Mouse (Mus musculus) embryonic stem cell, embryonic (primary cell): Measurements from ENCODE around the gene Ppp1r12b.

Experiments
- CTCF ChIA-PET, 4 experiments: fragments of 300-600 bp in 2 of 4; fragments of 350-600 bp in 2 of 4; sonication (Branson Sonifier 250); formaldehyde crosslinking; loops; one replicate each; lab custom pipeline; 2022; ENCODE audit warnings: inconsistent platforms in 2 of 4; lab: Charles Lee
- POLR2A ChIA-PET, 4 experiments: fragments of 300-600 bp in 2 of 4; fragments of 350-600 bp in 2 of 4; sonication (Branson Sonifier 250); formaldehyde crosslinking; loops; one replicate each; lab custom pipeline; 2022; ENCODE audit warnings: antibody characterized with exemption in 4 of 4, inconsistent platforms in 1 of 4; lab: Charles Lee

Ppp1r12b gene

DNA sequence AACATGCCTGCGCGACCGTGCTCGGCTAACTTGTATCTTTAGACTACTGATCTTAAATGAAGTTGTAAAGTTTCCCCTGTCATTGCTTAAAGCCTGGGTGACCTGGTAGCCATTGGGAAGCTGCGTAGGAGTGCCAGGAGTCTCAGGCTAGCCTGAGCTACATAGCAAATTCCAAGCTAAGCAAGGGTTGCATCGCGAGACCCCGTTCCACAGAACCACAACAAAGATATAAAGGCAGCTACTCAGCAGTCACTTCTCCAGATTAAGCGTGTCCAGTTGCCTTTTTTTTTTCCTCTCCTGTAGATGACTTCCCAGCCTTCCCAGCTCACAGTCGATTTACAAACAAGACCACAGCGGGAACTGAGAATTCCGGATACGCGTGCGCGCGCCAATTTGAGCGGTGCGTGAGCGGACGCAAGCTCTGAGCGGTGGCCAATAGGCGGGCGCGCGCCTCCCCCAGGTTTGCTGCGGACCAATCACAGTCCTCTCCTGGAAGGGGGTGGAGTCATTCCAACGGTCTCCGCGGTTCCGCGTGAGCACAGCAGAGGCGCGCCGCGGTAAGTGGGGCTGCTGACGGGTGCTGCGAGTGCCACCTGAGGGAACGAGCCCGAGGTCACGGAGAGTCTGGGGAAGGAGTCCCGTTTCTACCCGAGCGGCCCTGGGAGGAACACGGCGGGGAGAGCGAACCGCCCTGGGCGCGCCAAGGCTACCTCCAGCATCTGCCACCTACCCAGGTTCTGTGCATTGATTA lies 6.5 kb upstream of the Ppp1r12b start, which contains the start of gene Ube2t:
Gene Ube2t, plus strand, starts transcription at position 513 of the 751 bp plus-strand sequence.
- POLR2A ChIA-PET: interaction anchor here (0.5 to 3.1 kb wide), 81 partner anchors 8 to 1295 kb away, joined by 3 to 17 read pairs (median 4); partner anchors contain the start of genes Adipor1 (in 1 of the 4), Arl8a (in 1 of the 4), Elf3 (in 1 of the 4) and Klhl12 (in 1 of the 4)
- CTCF ChIA-PET: interaction anchor here (0.5 to 1.9 kb wide), 30 partner anchors 13 to 1107 kb away, joined by 3 to 13 read pairs (median 4); no protein-coding TSS in a partner anchor

DNA sequence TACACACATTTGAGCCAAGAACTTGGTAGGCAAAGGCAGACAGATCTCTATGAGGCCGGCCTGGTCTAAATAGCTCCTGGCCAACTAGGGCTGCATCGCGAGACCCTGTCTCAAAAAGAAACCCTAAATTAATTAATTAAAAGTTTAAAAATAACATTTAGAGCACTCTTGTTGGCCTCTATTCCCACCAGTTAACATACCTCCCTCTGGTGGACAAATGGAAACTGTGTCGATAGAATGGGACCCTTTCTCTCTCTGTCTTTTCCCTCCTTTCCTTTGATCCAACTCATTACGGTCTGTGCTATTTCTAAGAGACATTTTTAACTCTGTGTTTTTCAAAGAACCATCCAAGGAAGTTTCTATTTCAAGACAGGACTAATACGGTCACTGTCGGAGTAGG lies 4.9 kb upstream of the Ppp1r12b start:
- ChIA-PET CTCF (interaction anchor here in 2 of 4 experiments (0.8 to 1.9 kb wide), 2 partner anchors 146 to 150 kb away, joined by 3 to 12 read pairs; no protein-coding TSS in a partner anchor), POLR2A (interaction anchor here in 2 of 4 experiments (0.7 to 3.1 kb wide), 12 partner anchors 10 to 322 kb away, joined by 3 to 17 read pairs (median 4); partner anchors contain the start of gene Lgr6 (in 1 of the 2))

DNA sequence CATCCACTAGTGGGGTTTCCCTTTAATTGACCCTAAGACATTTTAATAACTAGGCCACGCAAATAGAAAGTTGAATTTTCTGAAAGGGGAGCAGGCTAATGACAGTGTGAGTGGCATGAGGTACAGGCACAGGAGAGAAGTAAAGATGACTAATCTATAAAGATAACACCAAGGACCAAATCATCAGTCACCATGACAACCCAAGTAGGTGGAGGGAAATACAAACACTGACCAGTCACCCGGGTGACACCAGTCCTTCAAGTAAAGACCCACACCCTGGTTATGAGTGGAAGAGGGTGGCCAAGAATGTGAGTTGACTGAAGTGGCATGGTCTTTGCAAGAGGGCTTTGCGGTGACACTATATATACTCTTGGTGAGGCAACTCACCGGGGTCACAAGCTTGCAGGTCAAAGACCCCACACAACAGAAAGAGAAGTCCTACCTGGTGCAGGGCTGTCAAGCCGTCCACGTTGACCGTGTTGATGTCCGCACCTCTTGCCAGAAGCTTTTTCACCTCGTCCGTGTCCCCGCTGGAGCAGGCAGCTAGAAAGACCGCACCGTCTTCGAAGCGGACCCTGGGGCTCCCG lies 599 bp downstream of the Ppp1r12b start:
- CTCF ChIA-PET: interaction anchor here in 3 of 4 experiments (0.8 to 1.2 kb wide), 7 partner anchors 34 to 460 kb away, joined by 3 to 6 read pairs (median 4); no protein-coding TSS in a partner anchor
- POLR2A ChIA-PET: interaction anchor here (0.6 to 1.7 kb wide), 30 partner anchors 8 to 547 kb away, joined by 3 to 15 read pairs (median 5); partner anchors contain the start of genes Lgr6 (in 2 of the 4), Adipor1 (in 1 of the 4), Elf3 (in 1 of the 4) and Ube2t (in 1 of the 4)

- CTCF ChIA-PET: no interaction called here
- POLR2A ChIA-PET: interaction anchor here in 2 of 4 experiments (1.0 to 3.4 kb wide), 2 partner anchors 12 kb away, joined by 3 to 16 read pairs; partner anchors contain the start of gene Ube2t (in 2 of the 2)
Measured at GRCm38 (mm10) chr1:134949946-134950345, 5.8 kb downstream of the Ppp1r12b start.

GRCm38 (mm10) chr1:134947590-134947989 lies 8.2 kb downstream of the Ppp1r12b start:
- ChIA-PET CTCF (interaction anchor here in 3 of 4 experiments (0.5 to 1.2 kb wide), 4 partner anchors 11 to 237 kb away, joined by 3 to 7 read pairs (median 4); no protein-coding TSS in a partner anchor), POLR2A (interaction anchor here in 3 of 4 experiments (0.5 to 3.1 kb wide), 9 partner anchors 8 to 184 kb away, joined by 3 to 13 read pairs (median 4); partner anchors contain the start of genes Ppp1r12b (in 3 of the 3) and Ube2t (in 1 of the 3))

DNA sequence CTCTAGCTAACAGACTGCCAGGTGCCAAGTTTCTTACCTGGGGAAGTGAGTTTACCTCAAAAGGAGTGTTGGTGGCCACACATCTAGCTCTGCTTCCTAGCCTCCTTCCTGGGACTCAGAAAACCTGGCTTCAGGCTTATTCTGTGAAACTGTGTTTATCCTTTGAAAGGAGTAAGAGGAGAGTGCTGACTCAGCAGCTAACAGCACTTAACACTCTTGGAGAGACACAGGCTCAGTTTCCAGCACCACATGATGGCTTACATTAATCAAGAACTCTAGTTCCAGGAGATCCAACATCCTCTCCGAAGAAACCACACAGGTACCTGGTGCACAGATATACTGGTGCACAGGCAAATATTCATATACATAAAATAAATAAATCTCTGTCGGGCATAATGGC lies 12.8 kb downstream of the Ppp1r12b start:
- ChIA-PET POLR2A (interaction anchor here in 1 of 4 experiments (1.6 kb wide), 1 partner anchor 13 kb away, joined by 7 read pairs; the partner anchor contains the start of gene Ppp1r12b), CTCF (interaction anchor here in 1 of 4 experiments (1.2 kb wide), 1 partner anchor 269 kb away, joined by 3 read pairs; no protein-coding TSS in a partner anchor)

DNA sequence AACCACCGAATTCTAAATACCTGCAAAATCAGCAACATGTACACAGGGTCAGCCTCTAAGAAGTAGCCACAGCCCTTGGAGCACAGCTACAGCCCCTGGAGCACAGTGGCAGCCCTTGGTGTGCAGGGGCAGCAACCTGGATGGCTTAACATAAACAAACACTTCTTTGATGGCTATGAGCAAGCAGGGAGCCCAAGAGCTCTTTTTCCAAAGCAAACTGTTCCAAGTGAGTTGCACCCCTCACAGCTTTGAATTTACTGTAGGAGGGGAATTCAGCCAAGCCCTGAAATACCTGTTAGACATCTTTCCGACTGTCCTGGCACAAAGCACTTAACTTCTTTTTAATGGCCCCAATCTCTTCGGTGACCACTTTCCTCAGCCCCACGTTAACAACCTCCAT lies 14.9 kb downstream of the Ppp1r12b start:
- ChIA-PET POLR2A (interaction anchor here in 3 of 4 experiments (0.6 to 2.3 kb wide), 7 partner anchors 11 to 725 kb away, joined by 3 to 14 read pairs (median 11); partner anchors contain the start of genes Ppp1r12b (in 2 of the 3) and Ube2t (in 2 of the 3)), CTCF (interaction anchor here in 2 of 4 experiments (0.8 to 1.9 kb wide), 3 partner anchors 14 to 172 kb away, joined by 3 to 7 read pairs (median 4); partner anchors contain the start of gene Ube2t (in 1 of the 2))

- ChIA-PET CTCF (no interaction called here), POLR2A (interaction anchor here in 3 of 4 experiments (1.4 to 3.5 kb wide), 4 partner anchors 9 to 24 kb away, joined by 3 to 15 read pairs (median 9); partner anchors contain the start of genes Ube2t (in 2 of the 3) and Ppp1r12b (in 1 of the 3))
Measured at GRCm38 (mm10) chr1:134938233-134938632, 17.5 kb downstream of the Ppp1r12b start.

- ChIA-PET CTCF (interaction anchor here in 3 of 4 experiments (0.5 to 0.8 kb wide), 3 partner anchors 10 to 25 kb away, joined by 4 to 5 read pairs (median 4); no protein-coding TSS in a partner anchor), POLR2A (interaction anchor here in 3 of 4 experiments (0.6 to 3.5 kb wide), 10 partner anchors 11 to 485 kb away, joined by 3 to 15 read pairs (median 5); partner anchors contain the start of genes Ppp1r12b (in 2 of the 3) and Ube2t (in 2 of the 3))
Measured at GRCm38 (mm10) chr1:134936335-134936734, 19.4 kb downstream of the Ppp1r12b start.

GRCm38 (mm10) chr1:134932431-134932830 lies 23.3 kb downstream of the Ppp1r12b start:
- ChIA-PET POLR2A (no interaction called here), CTCF (no interaction called here)

DNA sequence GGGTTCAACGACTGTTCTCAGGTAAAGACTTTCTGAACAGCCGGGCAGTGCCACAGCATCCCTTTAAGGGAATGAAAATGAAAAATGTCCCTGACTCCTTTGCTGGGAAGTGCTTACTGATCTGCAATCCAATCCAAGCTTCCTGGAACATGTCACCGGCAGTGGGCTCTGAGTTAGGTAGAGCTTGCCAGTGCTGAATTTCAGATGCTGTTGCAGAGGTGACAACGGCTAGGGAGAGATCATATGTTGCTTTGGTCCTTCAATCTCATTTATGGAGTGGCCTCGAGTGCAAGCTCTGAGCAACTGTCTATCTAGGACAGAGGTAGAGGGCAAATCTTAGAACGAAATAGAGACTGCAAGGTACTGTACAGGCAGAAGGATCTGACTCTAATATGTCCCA lies 36.7 kb downstream of the Ppp1r12b start:
- ChIA-PET POLR2A (interaction anchor here in 1 of 4 experiments (0.6 to 1.3 kb wide), 3 partner anchors 10 to 56 kb away, joined by 3 read pairs; no protein-coding TSS in a partner anchor), CTCF (interaction anchor here in 2 of 4 experiments (0.6 to 0.7 kb wide), 2 partner anchors 12 to 50 kb away, joined by 3 read pairs; no protein-coding TSS in a partner anchor)

DNA sequence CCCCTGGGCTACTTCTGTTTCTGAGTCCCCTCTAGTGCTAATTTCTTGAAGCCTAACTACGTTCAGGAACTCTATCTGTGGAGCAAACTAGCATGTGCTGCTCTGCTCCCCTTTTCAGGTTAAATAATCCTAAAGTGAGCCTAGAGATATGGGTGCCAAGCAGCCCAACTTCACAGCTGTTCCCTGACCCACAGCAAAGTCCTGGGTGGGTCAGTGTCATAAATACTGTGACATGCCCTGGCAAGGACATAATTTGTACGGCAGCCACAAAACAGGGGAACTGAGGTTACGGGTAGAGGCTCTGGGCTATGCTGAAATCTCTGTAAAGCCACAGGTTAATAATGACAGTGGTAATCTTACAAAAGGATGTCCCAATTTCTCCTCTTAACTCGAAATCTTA lies 40.3 kb downstream of the Ppp1r12b start:
- ChIA-PET CTCF (no interaction called here), POLR2A (interaction anchor here in 1 of 4 experiments (1.0 kb wide), 1 partner anchor 10 kb away, joined by 3 read pairs; no protein-coding TSS in a partner anchor)

DNA sequence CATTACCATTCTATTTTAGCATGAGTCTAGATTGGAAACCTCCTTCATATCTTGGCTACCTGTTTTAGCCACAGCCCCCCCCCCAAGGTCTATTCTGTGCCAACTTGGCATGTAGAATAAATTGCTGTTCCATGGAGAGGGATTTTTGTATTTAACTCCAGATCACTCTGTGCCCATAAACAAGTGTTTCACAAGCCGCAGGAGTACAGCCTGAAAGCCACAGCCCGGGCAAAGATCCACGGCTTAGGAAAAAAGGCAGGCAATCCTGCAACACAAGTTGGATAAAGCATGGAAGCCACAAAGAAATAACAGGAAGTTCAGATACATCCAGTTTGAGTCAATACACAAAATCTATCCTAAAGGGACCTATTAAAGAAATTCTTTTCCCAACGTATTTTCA lies 42.2 kb downstream of the Ppp1r12b start:
- CTCF ChIA-PET: no interaction called here
- POLR2A ChIA-PET: no interaction called here

- CTCF ChIA-PET: no interaction called here
- POLR2A ChIA-PET: no interaction called here
Measured at GRCm38 (mm10) chr1:134911892-134912291, 43.9 kb downstream of the Ppp1r12b start.

- ChIA-PET POLR2A (interaction anchor here in 1 of 4 experiments (0.8 kb wide), 1 partner anchor 8 kb away, joined by 4 read pairs; no protein-coding TSS in a partner anchor), CTCF (no interaction called here)
Measured at GRCm38 (mm10) chr1:134910037-134910436, 45.7 kb downstream of the Ppp1r12b start.

- CTCF ChIA-PET: no interaction called here
Measured at GRCm38 (mm10) chr1:134909442-134909841, 46.3 kb downstream of the Ppp1r12b start.

GRCm38 (mm10) chr1:134902051-134902619 lies 53.6 kb downstream of the Ppp1r12b start:
- CTCF ChIA-PET: interaction anchor here in 2 of 4 experiments (0.6 to 0.7 kb wide), 2 partner anchors 22 to 1025 kb away, joined by 3 to 4 read pairs; no protein-coding TSS in a partner anchor

More at GRCm38 (mm10) chr1:134909442-134909841, 46.3 kb downstream of the Ppp1r12b start:
- POLR2A ChIA-PET: interaction anchor here in 1 of 4 experiments (0.8 kb wide), 1 partner anchor 9 kb away, joined by 4 read pairs; no protein-coding TSS in a partner anchor

More at GRCm38 (mm10) chr1:134902051-134902619, 53.6 kb downstream of the Ppp1r12b start:
- POLR2A ChIA-PET: interaction anchor here in 2 of 4 experiments (0.6 to 1.7 kb wide), 2 partner anchors 60 to 659 kb away, joined by 3 to 5 read pairs; partner anchors contain the start of gene Ube2t (in 1 of the 2)
